ENCODE assay signal across 35 mouse cellular contexts in genomic region chr10:112110401-112110800, GRCm38 (mm10). TPM values are rescaled to one million over a fixed set of nuclear protein-coding genes. Genes with fewer than 3 reads are reported as not detected.
"Had no signal": no experiment of that assay in that cellular context is flagged by ENCODE, and none has a peak within 500 bp of the region (broad histone marks: within the 10 kb centered on the region; RNA-seq: fewer than 3 reads in every experiment).

No protein-coding gene starts in this region.

- DNase-seq: gastrocnemius, adult 2 months; gastrocnemius, postnatal 10 days; gastrocnemius, postnatal 25 days; heart, adult 11 months; heart, adult 2 months; kidney, adult 11 months; kidney, adult 2 months; kidney, adult 9 months; kidney, postnatal 14 days; kidney, postnatal 36 days; layer of hippocampus, adult 9-11 months; layer of hippocampus, postnatal 36 days; left cerebral cortex, postnatal 4 days had no signal

- ATAC-seq: hindbrain, postnatal 0 days; intestine, embryonic 16.5 days; liver, embryonic 12.5 days had no signal

- H3K9ac ChIP-seq: heart, embryonic 13.5 days; heart, embryonic 15.5 days; hindbrain, embryonic 13.5 days; hindbrain, embryonic 15.5 days; kidney, embryonic 15.5 days; limb, embryonic 13.5 days; limb, embryonic 15.5 days; liver, embryonic 12.5 days had no signal

- H3K4me1 ChIP-seq: heart, embryonic 13.5 days; heart, embryonic 15.5 days; hindbrain, embryonic 13.5 days; hindbrain, embryonic 15.5 days; kidney, embryonic 15.5 days; limb, embryonic 13.5 days; limb, embryonic 15.5 days; liver, embryonic 12.5 days had no signal

- H3K27ac ChIP-seq: gastrocnemius, adult 2 months; heart, adult 2 months; heart, embryonic 13.5 days; heart, embryonic 15.5 days; hindbrain, embryonic 13.5 days; hindbrain, embryonic 15.5 days; hindbrain, postnatal 0 days; kidney, embryonic 15.5 days; kidney, postnatal 0 days; limb, embryonic 13.5 days; limb, embryonic 15.5 days; liver, embryonic 12.5 days had no signal

- H3K9me3 ChIP-seq: heart, embryonic 13.5 days; heart, embryonic 15.5 days; hindbrain, embryonic 13.5 days; hindbrain, embryonic 15.5 days; kidney, embryonic 15.5 days; limb, embryonic 13.5 days; limb, embryonic 15.5 days; liver, embryonic 12.5 days had no signal

- H3K36me3 ChIP-seq: heart, embryonic 13.5 days; heart, embryonic 15.5 days; hindbrain, embryonic 13.5 days; hindbrain, embryonic 15.5 days; kidney, embryonic 15.5 days; limb, embryonic 13.5 days; limb, embryonic 15.5 days; liver, embryonic 12.5 days had no signal

- H3K4me3 ChIP-seq: gastrocnemius, adult 2 months; heart, adult 2 months; heart, embryonic 13.5 days; heart, embryonic 15.5 days; hindbrain, embryonic 13.5 days; hindbrain, embryonic 15.5 days; kidney, embryonic 15.5 days; limb, embryonic 13.5 days; limb, embryonic 15.5 days; liver, embryonic 12.5 days had no signal

RNA-seq across cellular contexts. Expression of gene Glipr1l2, which starts 27.2 kb away (rescaled TPM):
- total RNA-seq: gastrocnemius, adult 2 months; gastrocnemius, postnatal 10 days; gastrocnemius, postnatal 25 days; gastrocnemius, postnatal 4 days; heart, adult 2 months; heart, postnatal 25 days; hematopoietic stem cell, adult 5-6 weeks; hindbrain, postnatal 0 days; layer of hippocampus, adult 18-20 months; layer of hippocampus, adult 8-10 months; layer of hippocampus, postnatal 14 days; layer of hippocampus, postnatal 36 days; left cerebral cortex, adult 18-20 months; left cerebral cortex, adult 8-10 months; left cerebral cortex, postnatal 10 days; left cerebral cortex, postnatal 25 days; left cerebral cortex, postnatal 4 days; liver, adult 2 months had no signal

RNA-seq across cellular contexts. Expression of gene Glipr1l3, which starts 49.7 kb away (rescaled TPM):
- total RNA-seq: gastrocnemius, adult 2 months; gastrocnemius, postnatal 10 days; gastrocnemius, postnatal 25 days; gastrocnemius, postnatal 4 days; heart, adult 2 months; heart, postnatal 25 days; hematopoietic stem cell, adult 5-6 weeks; hindbrain, postnatal 0 days; layer of hippocampus, adult 18-20 months; layer of hippocampus, adult 8-10 months; layer of hippocampus, postnatal 14 days; layer of hippocampus, postnatal 36 days; left cerebral cortex, adult 18-20 months; left cerebral cortex, adult 8-10 months; left cerebral cortex, postnatal 10 days; left cerebral cortex, postnatal 25 days; left cerebral cortex, postnatal 4 days; liver, adult 2 months had no signal

RNA-seq across cellular contexts. Expression of gene Glipr1l1, which starts 50.4 kb away (rescaled TPM):
- total RNA-seq: gastrocnemius, adult 2 months; gastrocnemius, postnatal 10 days; gastrocnemius, postnatal 25 days; gastrocnemius, postnatal 4 days; heart, adult 2 months; heart, postnatal 25 days; hematopoietic stem cell, adult 5-6 weeks; hindbrain, postnatal 0 days; layer of hippocampus, adult 18-20 months; layer of hippocampus, adult 8-10 months; layer of hippocampus, postnatal 14 days; layer of hippocampus, postnatal 36 days; left cerebral cortex, adult 18-20 months; left cerebral cortex, adult 8-10 months; left cerebral cortex, postnatal 10 days; left cerebral cortex, postnatal 25 days; left cerebral cortex, postnatal 4 days; liver, adult 2 months had no signal

RNA-seq across cellular contexts. Expression of gene Caps2, which starts 53.0 kb away (rescaled TPM):
- total RNA-seq: gastrocnemius, adult 2 months; gastrocnemius, postnatal 10 days; gastrocnemius, postnatal 25 days; heart, adult 2 months; heart, postnatal 25 days; hematopoietic stem cell, adult 5-6 weeks; liver, adult 2 months had no signal
